Mouse (Mus musculus) myocyte (in vitro differentiated cells): ENCODE measurements around the gene Otop3.

Source experiments
- MYOD1 ChIP-seq, 3 experiments: IDR thresholded peaks; one replicate each; pipeline ENCODE4 v1.6.1; 2011; ENCODE audit warnings: control low read depth in 2 of 3, low read depth in 2 of 3, mild to moderate bottlenecking in 2 of 3, moderate library complexity in 1 of 3; ENCODE audit not compliant: insufficient read length in 2 of 3, control insufficient read depth in 1 of 3
- POLR2A ChIP-seq: IDR thresholded peaks from one replicate; pipeline ENCODE4 v1.6.1; 2011; ENCODE audit warnings: low read depth, mild to moderate bottlenecking, control low read depth, moderate library complexity; ENCODE audit not compliant: insufficient read length

DNA sequence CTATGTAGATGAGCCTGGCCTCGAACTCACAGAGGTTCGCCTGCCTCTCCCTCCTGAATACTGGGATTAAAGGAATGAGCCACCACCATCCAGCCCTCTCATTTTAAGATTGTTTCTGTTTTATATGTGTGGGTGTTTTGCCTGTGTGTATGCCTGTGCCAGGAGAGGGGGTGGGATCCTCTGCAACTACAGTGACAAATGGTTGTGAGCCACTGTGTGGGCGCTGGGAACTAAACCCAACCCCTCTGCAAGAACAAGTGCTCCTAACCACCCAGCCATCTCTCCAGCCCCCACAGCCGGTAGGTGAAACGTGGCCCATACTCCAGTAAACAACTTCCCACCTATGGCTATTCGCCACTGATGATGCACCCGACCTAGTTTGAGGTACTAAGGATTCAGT, 56.8 kb downstream of the Otop3 start:
- TF ChIP-seq MYOD1 (IDR thresholded peaks at IDR 0.05; ENCODE audit: control insufficient read depth in 1 of 3, insufficient read length in 2 of 3, low read depth in 2 of 3) (no peak), POLR2A (no peak)
